Mouse (Mus musculus): ENCODE data around the gene Serpini1.

Serpini1 gene

DNA sequence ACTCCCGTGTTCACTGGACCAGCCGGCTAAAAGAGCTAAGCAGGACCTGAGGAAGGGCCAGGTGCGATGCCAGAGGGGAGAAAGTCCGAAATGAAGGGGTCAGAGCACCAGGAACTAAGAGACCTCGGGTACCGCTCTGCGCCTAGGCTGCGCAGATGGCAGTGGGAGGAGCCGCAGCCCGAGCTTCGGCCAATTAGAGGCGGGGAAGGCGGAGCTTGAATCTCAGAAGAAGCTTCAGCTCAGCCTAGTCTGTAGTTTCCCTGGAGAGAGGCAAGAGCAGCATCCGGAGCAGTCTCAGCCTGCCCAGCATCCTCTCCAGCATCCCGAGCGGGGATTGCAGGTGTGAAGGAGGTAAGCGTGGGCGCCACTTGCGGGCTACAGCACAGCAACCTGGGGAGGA is at the start of gene Serpini1:
TSS of gene Serpini1 (plus strand) at position 256 of the 400 bp plus-strand sequence.
- DNase-seq (ENCODE audit: low spot score in 2 of 2), result peak; percentile 87 to 92

GRCm38 (mm10) chr3:75517631-75518250 is 39.6 kb upstream of the Serpini1 start:
- DNase-seq (ENCODE audit: low spot score in 2 of 2), result peak; percentile 4 to 11

- no peak for DNase-seq (ENCODE audit: low spot score in 2 of 2)
Observed at GRCm38 (mm10) chr3:75521314-75521713, 36.0 kb upstream of the Serpini1 start.

DNA sequence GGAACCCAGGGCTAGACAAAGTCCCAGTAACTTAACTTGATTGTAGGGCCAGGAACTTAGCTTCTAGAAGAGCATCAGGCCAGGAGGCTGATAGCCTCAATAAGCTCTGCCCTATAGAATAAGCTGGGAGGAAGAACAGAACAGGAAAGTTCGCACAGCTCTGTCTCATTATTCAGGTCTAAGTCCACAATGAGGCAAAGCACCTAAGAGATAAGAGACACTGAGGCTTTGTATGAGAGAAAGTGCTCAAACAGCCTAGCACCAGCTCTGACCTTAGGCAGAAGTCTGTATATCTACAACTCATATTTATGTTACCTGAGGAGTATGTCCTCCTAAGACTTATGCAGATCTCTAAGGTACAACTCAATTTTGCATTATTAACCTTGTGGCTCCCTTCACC is 34.8 kb upstream of the Serpini1 start:
- no peak for DNase-seq (ENCODE audit: low spot score in 2 of 2)

- DNase-seq (ENCODE audit: low spot score in 2 of 2), result no peak
Observed at GRCm38 (mm10) chr3:75531074-75531473, 26.3 kb upstream of the Serpini1 start.

GRCm38 (mm10) chr3:75534045-75534834 is 23.1 kb upstream of the Serpini1 start:
- DNase-seq (ENCODE audit: low spot score in 2 of 2), result no peak

GRCm38 (mm10) chr3:75541259-75541658 is 16.1 kb upstream of the Serpini1 start:
- DNase-seq (ENCODE audit: low spot score in 2 of 2), result no peak

DNA sequence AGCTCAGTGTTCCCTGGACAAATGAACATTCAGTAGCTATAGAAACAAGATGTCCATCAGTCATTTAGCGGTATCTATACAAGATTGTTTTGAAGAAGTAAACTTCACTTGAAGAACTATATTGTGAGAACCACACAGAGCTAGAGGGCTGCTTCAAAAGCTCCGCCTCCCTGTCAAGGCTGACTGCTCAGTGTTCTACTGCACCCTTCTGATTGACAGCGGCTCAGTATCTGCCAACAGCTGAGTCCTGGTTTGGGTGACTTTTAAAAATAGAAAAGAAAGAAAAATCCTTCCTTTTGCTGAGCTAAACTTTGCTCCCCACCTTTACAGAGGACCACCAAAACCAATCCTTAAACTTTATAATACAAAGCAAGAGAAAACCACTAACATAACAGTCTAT is 14.5 kb upstream of the Serpini1 start:
- DNase-seq (ENCODE audit: low spot score in 2 of 2), result no peak

GRCm38 (mm10) chr3:75544287-75544686 is 13.1 kb upstream of the Serpini1 start:
- DNase-seq (ENCODE audit: low spot score in 2 of 2), result no peak

GRCm38 (mm10) chr3:75551248-75551647 is 6.1 kb upstream of the Serpini1 start:
- no peak for DNase-seq (ENCODE audit: low spot score in 2 of 2)

- DNase-seq (ENCODE audit: low spot score in 2 of 2), result no peak
Observed at GRCm38 (mm10) chr3:75556121-75556694, 1.1 kb upstream of the Serpini1 start.

- DNase-seq (ENCODE audit: low spot score in 2 of 2), result peak; percentile 100
Observed at GRCm38 (mm10) chr3:75556695-75557291, 554 bp upstream of the Serpini1 start, which contains the start of gene Pdcd10. TSS of gene Pdcd10 (minus strand) at chr3:75556856.

DNA sequence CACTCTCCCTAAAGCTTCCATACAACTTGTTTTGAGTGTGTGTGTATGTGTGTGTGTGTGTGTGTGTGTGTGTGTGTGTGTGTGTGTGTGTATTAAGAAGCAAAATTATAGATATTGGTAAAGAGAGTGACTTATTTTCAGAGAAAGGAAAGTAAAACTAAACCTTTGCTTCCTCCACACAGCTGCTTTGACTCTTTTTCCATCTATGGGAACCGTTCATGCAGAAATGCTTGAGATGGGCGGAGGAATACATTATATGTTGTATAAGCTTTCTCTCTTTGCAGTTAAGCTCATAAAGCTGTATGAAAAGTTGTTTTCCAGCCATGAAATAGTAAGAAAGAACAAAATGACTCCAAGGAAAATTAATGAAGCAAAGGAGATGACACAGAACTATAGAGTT is 16.7 kb downstream of the Serpini1 start:
- no peak for DNase-seq (ENCODE audit: low spot score in 2 of 2)

DNA sequence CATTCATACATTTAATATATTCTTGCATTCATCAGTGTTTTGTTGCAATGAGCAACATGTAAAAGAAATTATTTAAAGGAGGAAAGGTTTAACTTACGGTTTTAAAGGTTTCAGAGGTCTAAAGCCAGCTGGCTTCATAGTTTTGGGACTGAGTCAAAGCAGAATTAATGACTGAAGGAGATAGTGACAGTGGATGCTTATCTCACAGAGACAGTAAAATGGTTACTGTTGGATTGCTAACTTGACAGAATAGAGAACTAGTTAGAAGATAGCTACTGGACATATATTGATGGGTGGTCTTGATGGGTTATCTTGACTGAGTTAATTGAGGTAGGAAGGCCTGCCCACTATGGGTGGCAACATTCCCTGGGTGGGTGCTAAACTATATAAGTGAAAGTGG is 18.2 kb downstream of the Serpini1 start:
- DNase-seq (ENCODE audit: low spot score in 2 of 2), result no peak

- DNase-seq (ENCODE audit: low spot score in 2 of 2), result no peak
Observed at GRCm38 (mm10) chr3:75579352-75579751, 22.0 kb downstream of the Serpini1 start.

DNA sequence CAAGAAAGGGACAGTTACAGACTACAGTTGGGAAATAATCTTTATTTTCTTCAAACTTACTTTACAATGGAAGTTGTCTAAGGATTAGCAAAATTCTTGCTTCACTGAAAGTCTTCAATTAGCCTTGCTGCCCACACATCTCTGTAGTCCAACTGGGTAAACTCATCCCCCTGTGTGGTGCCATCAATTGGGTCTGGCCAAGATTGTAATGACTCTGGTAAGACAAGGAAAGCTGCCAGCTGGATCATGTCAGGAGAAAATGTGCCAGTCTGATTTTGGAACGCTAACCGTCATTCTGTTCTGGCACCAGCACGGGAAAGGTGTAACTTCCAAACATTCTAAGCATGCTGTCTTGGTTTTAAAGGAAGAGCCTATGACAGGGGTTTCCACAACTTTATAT is 25.9 kb downstream of the Serpini1 start:
- DNase-seq (ENCODE audit: low spot score in 2 of 2), result peak in 1 of 2 experiments; percentile 11

DNA sequence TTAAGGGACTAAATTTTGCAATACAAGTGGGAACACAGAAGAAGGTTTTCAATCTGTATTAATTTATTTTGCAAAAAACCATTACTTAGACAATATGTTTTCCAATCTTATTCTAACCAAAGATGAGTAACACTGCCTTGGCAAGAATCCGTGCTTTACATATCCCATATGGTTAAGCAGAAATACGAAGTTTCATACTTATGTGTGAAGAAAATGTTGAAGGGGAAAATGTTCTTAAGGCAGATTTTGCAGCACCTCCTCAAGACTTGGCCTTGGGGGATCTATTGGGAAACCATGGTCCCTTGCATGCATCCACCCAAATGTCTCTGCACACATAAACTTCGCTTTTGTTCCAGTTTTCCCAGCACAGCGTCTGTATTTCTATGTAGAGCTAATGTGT is 27.6 kb downstream of the Serpini1 start:
- DNase-seq (ENCODE audit: low spot score in 2 of 2), result no peak

DNA sequence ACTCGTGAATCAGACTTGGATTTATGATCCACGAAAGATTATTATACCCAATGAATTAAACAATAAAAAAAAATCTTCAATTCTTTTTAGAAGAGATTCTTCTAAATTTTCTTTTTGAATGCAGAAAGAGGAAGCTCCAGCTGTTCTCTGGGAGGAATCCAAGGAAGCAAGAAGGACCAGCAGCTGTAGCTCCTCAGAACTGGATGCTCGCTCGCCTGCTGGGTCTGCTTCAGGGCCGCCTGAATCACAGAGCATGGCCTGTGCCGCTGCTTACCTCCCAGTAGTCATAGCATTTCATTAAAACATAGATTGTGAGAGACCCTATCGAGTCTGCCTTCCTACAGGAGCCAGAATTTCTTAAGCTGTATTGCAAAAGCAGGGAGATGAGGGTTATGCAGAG is 53.7 kb downstream of the Serpini1 start:
- DNase-seq (ENCODE audit: low spot score in 2 of 2), result no peak

GRCm38 (mm10) chr3:75624627-75625026 is 67.3 kb downstream of the Serpini1 start:
- DNase-seq (ENCODE audit: low spot score in 2 of 2), result no peak

DNA sequence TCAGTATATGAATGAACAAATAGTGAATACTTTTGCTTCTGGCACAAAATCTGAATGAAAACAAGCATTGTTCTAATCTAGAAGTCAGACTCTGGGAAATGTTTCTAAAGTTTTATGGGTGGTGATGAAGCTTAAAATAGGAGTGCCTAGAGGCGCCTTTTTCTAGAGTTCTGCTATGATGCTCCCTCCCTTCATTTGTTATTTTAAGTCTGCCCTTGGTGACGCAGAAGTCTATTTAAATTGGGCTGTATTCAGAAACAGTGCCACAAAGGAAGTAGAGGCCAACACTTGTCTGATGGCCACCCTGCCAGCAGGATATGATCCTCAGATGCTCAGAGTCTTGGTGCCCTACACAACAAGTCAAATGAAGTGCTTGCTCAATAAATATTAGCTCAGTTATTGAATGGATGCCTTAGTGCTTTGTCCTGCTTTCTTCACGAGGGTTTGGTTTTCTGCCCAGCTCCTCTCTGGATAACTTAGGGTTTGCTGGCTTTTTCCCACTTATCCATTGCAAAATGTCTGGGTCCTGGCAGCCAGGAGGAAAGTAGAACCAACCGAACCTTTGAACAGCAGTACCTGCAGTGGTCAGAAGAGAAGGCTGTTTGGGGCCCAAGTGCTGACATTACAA is 73.8 kb downstream of the Serpini1 start:
- no peak for DNase-seq (ENCODE audit: low spot score in 2 of 2)

DNA sequence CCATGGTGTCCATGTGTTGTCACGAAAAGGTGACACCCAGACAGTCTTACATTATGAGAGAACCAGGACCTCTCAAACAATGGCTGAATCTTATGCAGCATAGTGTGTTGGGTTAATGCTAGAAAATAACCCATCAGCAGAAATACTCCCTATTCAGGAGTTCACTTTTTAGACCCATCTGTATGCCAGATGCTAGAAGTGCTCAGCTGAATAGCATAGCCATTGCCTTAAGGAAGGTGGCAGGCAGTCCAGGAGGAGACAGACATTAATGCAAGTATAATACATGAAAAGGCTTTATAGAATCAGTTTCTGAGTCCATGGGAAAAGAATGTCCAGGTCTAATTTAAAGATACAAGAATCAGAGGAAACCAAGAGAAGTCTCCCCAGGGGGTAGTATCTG is 75.9 kb downstream of the Serpini1 start:
- DNase-seq (ENCODE audit: low spot score in 2 of 2), result no peak

DNA sequence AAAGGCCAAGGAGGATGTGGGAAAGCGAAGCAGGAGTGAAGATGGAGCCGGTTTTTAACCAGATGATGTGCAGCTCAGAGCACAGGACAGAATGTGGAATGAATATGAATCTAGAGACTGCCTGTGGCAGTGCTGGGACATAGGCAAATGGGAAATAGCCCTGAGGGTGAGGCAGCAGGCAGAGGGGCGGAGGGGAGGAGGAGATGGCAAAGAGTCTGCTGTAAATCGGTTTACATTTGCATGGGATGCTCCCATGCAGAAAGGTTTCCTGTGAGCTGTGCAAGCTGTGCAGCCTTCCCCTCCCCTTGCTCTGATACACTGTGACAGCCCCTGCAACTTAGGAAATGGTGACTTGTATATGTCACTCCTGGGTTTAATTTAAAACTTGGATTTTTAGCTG is 76.3 kb downstream of the Serpini1 start:
- no peak for DNase-seq (ENCODE audit: low spot score in 2 of 2)
